Mouse (Mus musculus) megakaryocyte, embryonic 14.5 days (primary cell): ENCODE results near the gene Apba1.

Experiments
- FLI1 ChIP-seq: IDR thresholded peaks from 2 replicates; pipeline ENCODE4 v1.6.1; 2012; ENCODE audit warnings: low read length, inconsistent platforms, mixed read lengths
- GATA1 ChIP-seq: IDR thresholded peaks from 3 replicates; pipeline ENCODE4 v1.6.1; 2012; ENCODE audit warnings: mixed read lengths, low read length, inconsistent platforms, borderline replicate concordance

- TF ChIP-seq GATA1 (no peak), FLI1 (no peak)
Observed at GRCm38 (mm10) chr19:23758554-23759321, at the start of gene Apba1.
